Mouse (Mus musculus) embryonic fibroblast, embryonic 13.5 days (primary cell): ENCODE results near the gene Qpct.

Experiments used
- CTCF ChIP-seq: IDR thresholded peaks from 2 replicates; pipeline ENCODE4 v1.5.1; 2011; ENCODE audit warnings: mild to moderate bottlenecking, control low read depth, low read length, moderate library complexity, borderline replicate concordance; ENCODE audit not compliant: insufficient read depth
- POLR2A ChIP-seq: IDR thresholded peaks from 2 replicates; pipeline ENCODE4 v1.6.1; 2011; ENCODE audit warnings: low read depth, mild to moderate bottlenecking, control low read depth, low read length, moderate library complexity

DNA sequence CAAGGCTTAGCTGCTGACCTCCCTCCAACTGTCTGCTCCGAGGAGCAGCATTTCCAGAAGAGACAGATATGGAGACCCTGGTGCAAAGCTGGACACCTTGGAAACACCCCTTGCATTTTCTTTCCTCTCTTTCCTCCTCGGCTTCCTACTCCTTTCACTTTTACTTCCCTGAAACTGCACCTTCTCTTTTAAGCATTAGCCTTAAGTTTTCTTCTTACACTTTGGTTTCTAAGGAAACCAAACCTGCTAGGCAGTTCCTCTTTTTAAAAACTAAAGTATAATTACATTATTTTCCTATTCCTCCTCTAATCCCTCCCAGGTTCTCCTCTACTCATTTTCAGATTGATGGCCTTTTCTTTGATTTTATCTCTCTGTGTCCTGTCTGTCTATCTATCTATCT, 43.9 kb downstream of the Qpct start:
- TF ChIP-seq CTCF (no peak), POLR2A (no peak)
